Mouse (Mus musculus) neural tube, embryonic 11.5 days (tissue): ENCODE data around the gene Slfn1. TPM values are rescaled to one million over a fixed set of nuclear protein-coding genes. Genes with fewer than 3 reads are reported as not detected.
"Not testable (repeated sequence)": the region's sequence is repeated elsewhere in the genome, so short reads cannot be mapped to it uniquely, and the experiment has no call there.

Experiments
- ATAC-seq: fragments of 200-750 bp; cut with Nextera tagmentation; 2 replicates; pipeline ENCODE4 v1.8.0; 2017; ENCODE audit warnings: moderate number of reproducible peaks, mild to moderate bottlenecking, moderate TSS enrichment, moderate library complexity; ENCODE audit not compliant: insufficient read depth, low FRiP score, low TSS enrichment
- DNase-seq: peaks from one replicate; pipeline ENCODE4 v3.0.0-alpha.2; 2015; ENCODE audit warnings: low spot score
- H3K27ac ChIP-seq: fragments of 300-500 bp; sonication (generic); 2 replicates; pipeline ENCODE4 v1.5.1; 2014; ENCODE audit warnings: low read depth, mild to moderate bottlenecking, low read length
- H3K27me3 ChIP-seq: fragments of 300-500 bp; sonication (generic); 2 replicates; pipeline ENCODE4 v1.6.1; 2014; ENCODE audit warnings: mild to moderate bottlenecking, low read length, mixed read lengths; ENCODE audit not compliant: control insufficient read depth, insufficient read depth
- H3K36me3 ChIP-seq: fragments of 300-500 bp; sonication (generic); 2 replicates; pipeline ENCODE4 v1.6.1; 2014; ENCODE audit warnings: mild to moderate bottlenecking, low read length, moderate library complexity, mixed read lengths; ENCODE audit not compliant: control insufficient read depth, insufficient read depth
- H3K4me1 ChIP-seq: fragments of 300-500 bp; sonication (generic); 2 replicates; pipeline ENCODE4 v1.6.1; 2014; ENCODE audit warnings: low read length, mixed read lengths; ENCODE audit not compliant: control insufficient read depth, insufficient read depth
- H3K4me2 ChIP-seq: fragments of 300-500 bp; sonication (generic); 2 replicates; pipeline ENCODE4 v1.6.1; 2014; ENCODE audit warnings: low read depth, mild to moderate bottlenecking, moderate library complexity
- H3K4me3 ChIP-seq: fragments of 300-500 bp; sonication (generic); 2 replicates; pipeline ENCODE4 v1.5.1; 2014; ENCODE audit warnings: low read depth, low read length
- H3K9ac ChIP-seq: fragments of 300-500 bp; sonication (generic); 2 replicates; pipeline ENCODE4 v1.6.1; 2014; ENCODE audit warnings: mild to moderate bottlenecking, low read length
- H3K9me3 ChIP-seq: fragments of 300-500 bp; sonication (generic); 2 replicates; pipeline ENCODE4 v1.6.1; 2016; ENCODE audit warnings: low read length; ENCODE audit not compliant: control insufficient read depth
- WGBS: fragments of 180-500 bp; shearing (Covaris S2); extraction: QIAGEN DNeasy Blood & Tissue Kit; methylation state at CpG from one replicate; pipeline ENCODE4 v1.1.7; 2014; 5-methylcytosine and 5-hydroxymethylcytosine counted together
- polyA plus RNA-seq: library from polyadenylated mRNA; unstranded; fragments of >200 nt; fragmentation: Nextera tagmentation; extraction: Ambion mirVana; gene quantifications from 2 replicates; pipeline ENCODE4 v1.2.1, GENCODE M21; 2014

Gene Slfn1
- polyA plus RNA-seq, 1 experiment from 2014 or later: not detected

GRCm38 (mm10) chr11:83084161-83084560, 32.5 kb upstream of the Slfn1 start:
- H3K4me2 ChIP-seq: no peak overlapping the region
- H3K9ac ChIP-seq: no peak overlapping the region
- 85% methylated on average over 2 of the region's 2 CpGs for WGBS
- no peak overlapping the region for H3K4me3 ChIP-seq
- DNase-seq (no peak), ATAC-seq (no peak)
- H3K36me3 ChIP-seq: no peaks in the 10 kb centered on the region
- H3K4me1 ChIP-seq: no peaks in the 10 kb centered on the region
- H3K27me3 ChIP-seq: no peaks in the 10 kb centered on the region
- no peak overlapping the region for H3K27ac ChIP-seq
- no peaks in the 10 kb centered on the region for H3K9me3 ChIP-seq

GRCm38 (mm10) chr11:83084761-83085160, 31.9 kb upstream of the Slfn1 start:
- H3K36me3 ChIP-seq: no peaks in the 10 kb centered on the region
- ATAC-seq (no peak), DNase-seq (no peak)
- H3K27me3 ChIP-seq: no peaks in the 10 kb centered on the region
- no peak overlapping the region for H3K4me2 ChIP-seq
- no peak overlapping the region for H3K9ac ChIP-seq
- no peaks in the 10 kb centered on the region for H3K9me3 ChIP-seq
- H3K4me1 ChIP-seq: no peaks in the 10 kb centered on the region
- WGBS: 92% methylated on average over 10 of the region's 10 CpGs
- H3K4me3 ChIP-seq: no peak overlapping the region
- H3K27ac ChIP-seq: no peak overlapping the region

GRCm38 (mm10) chr11:83115138-83115537, 1.5 kb upstream of the Slfn1 start:
- Histone ChIP-seq H3K4me2 (no peak overlapping the region), H3K27me3 (no peaks in the 10 kb centered on the region), H3K9me3 (no peaks in the 10 kb centered on the region), H3K4me1 (no peaks in the 10 kb centered on the region), H3K27ac (no peak overlapping the region), H3K9ac (no peak overlapping the region), H3K4me3 (no peak overlapping the region), H3K36me3 (no peaks in the 10 kb centered on the region)
- DNase-seq (no peak), ATAC-seq (no peak)
- 38% methylated on average over 2 of the region's 2 CpGs for WGBS

GRCm38 (mm10) chr11:83118056-83118455, 1.4 kb downstream of the Slfn1 start:
- H3K27me3 ChIP-seq: no peaks in the 10 kb centered on the region
- no peak overlapping the region for H3K4me2 ChIP-seq
- no peaks in the 10 kb centered on the region for H3K36me3 ChIP-seq
- H3K9ac ChIP-seq: no peak overlapping the region
- H3K4me1 ChIP-seq: no peaks in the 10 kb centered on the region
- no peak for ATAC-seq
- H3K9me3 ChIP-seq: no peaks in the 10 kb centered on the region
- no peak overlapping the region for H3K27ac ChIP-seq
- H3K4me3 ChIP-seq: no peak overlapping the region
- 53% methylated on average over 3 of the region's 3 CpGs for WGBS
- no peak for DNase-seq

GRCm38 (mm10) chr11:83121131-83121685, 4.6 kb downstream of the Slfn1 start:
- Histone ChIP-seq H3K4me1 (no peaks in the 10 kb centered on the region), H3K27ac (no peak overlapping the region), H3K36me3 (no peaks in the 10 kb centered on the region), H3K4me3 (no peak overlapping the region), H3K4me2 (no peak overlapping the region), H3K27me3 (no peaks in the 10 kb centered on the region), H3K9ac (no peak overlapping the region), H3K9me3 (no peaks in the 10 kb centered on the region)
- 97% methylated on average over 3 of the region's 3 CpGs for WGBS
- no peak for DNase-seq
- no peak for ATAC-seq

GRCm38 (mm10) chr11:83123198-83123597, 6.5 kb downstream of the Slfn1 start:
- 73% methylated on average over 4 of the region's 4 CpGs for WGBS
- ATAC-seq: no peak
- Histone ChIP-seq H3K4me3 (no peak overlapping the region), H3K36me3 (no peaks in the 10 kb centered on the region), H3K4me1 (no peaks in the 10 kb centered on the region), H3K9me3 (no peaks in the 10 kb centered on the region), H3K27me3 (no peaks in the 10 kb centered on the region), H3K9ac (no peak overlapping the region), H3K27ac (no peak overlapping the region), H3K4me2 (no peak overlapping the region)
- DNase-seq: no peak

- 86% methylated on average over 2 of the region's 2 CpGs for WGBS
- no peak for ATAC-seq
These were observed 8.3 kb downstream of the Slfn1 start for GRCm38 (mm10) chr11:83124906-83125305.

GRCm38 (mm10) chr11:83125633-83126032, 9.0 kb downstream of the Slfn1 start:
- H3K4me2 ChIP-seq, DNase-seq, H3K27me3 ChIP-seq, H3K9me3 ChIP-seq, H3K4me3 ChIP-seq, H3K9ac ChIP-seq, H3K27ac ChIP-seq, H3K4me1 ChIP-seq, ATAC-seq, H3K36me3 ChIP-seq: not testable (repeated sequence)
- no CpG with 5 or more reads among the region's 1 CpGs for WGBS

More at GRCm38 (mm10) chr11:83124906-83125305, 8.3 kb downstream of the Slfn1 start:
- Histone ChIP-seq H3K27ac (no peak overlapping the region), H3K9ac (no peak overlapping the region), H3K4me1 (no peaks in the 10 kb centered on the region), H3K9me3 (no peaks in the 10 kb centered on the region), H3K27me3 (no peaks in the 10 kb centered on the region), H3K4me2 (no peak overlapping the region), H3K4me3 (no peak overlapping the region), H3K36me3 (no peaks in the 10 kb centered on the region)
- no peak for DNase-seq

- not testable (repeated sequence) for H3K9me3 ChIP-seq, H3K36me3 ChIP-seq, H3K27ac ChIP-seq, H3K9ac ChIP-seq, H3K4me1 ChIP-seq, H3K27me3 ChIP-seq, DNase-seq, ATAC-seq, H3K4me3 ChIP-seq, H3K4me2 ChIP-seq
- WGBS: 100% methylated on average over 1 of the region's 2 CpGs
These were observed 20.6 kb downstream of the Slfn1 start for GRCm38 (mm10) chr11:83137253-83137652.
